Mouse (Mus musculus): Measurements from ENCODE around the gene Catsperd. TPM values are rescaled to one million over a fixed set of nuclear protein-coding genes. Genes with fewer than 3 reads are reported as not detected.
A peak's percentile ranks its signal among the peaks of the same experiment; 100 is the strongest.
"Not testable (repeated sequence)": the region's sequence is repeated elsewhere in the genome, so short reads cannot be mapped to it uniquely, and the experiment has no call there.

The Catsperd gene
- under 1 TPM; 0.17 to 0.20 TPM for total RNA-seq (2021)

DNA sequence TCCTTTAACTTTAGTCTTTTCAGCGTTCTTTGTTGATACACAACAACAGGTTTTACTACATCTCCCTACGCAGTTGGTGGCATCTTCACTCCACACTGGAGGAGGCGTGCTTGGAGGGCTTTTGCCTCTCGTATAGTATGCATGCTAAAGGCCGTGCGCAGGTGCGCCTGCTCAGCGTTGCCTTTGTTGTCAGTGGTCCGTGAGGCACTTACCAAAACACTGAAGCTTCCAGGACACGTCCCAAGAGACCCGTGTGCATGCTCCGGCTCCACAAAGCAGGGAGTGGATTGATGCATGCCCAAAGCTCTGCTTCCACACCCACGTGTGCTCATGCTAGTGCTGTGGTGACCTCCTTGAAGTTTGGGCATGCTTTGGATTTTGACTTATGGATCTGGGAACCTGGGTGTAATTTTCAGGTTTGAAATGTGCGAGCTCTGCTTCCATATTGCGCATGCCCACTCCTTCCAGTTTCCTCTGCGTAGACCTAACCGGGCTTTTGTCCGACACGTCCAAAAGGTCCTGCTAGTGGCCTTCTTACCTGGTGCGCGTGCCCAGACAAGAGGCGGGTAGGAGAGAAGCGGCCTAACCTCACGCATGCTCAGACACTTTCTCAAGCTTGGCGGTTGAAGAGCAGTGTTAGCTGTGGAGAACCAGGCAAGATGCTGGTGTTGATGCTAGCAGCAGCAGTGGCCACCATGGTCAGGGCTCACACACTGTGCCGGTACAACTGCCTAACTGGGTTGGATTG is at the start of gene Catsperd:
TSS of gene Catsperd (plus strand) at position 614 of the 748 bp plus-strand sequence.
- no peak for DNase-seq

DNA sequence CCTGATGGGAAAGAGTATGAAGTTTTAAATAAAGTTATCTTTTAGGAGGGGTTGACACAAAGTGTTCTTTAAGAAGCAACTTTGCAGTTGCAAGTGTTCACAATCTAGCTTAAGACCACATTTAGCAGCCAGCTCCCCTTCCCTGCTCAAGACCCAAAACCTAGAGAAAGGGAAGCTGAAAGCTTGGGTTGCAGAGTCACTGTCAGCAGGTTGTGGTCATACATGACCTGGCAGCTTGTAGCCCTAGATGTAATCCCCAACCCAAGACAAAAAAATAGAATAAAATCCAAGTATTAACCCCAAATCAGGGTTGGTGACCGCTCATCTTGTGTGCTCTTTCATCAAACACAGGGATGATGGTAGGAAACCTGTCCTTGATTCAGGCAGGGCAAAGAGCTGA is 44.9 kb upstream of the Catsperd start:
- DNase-seq = no peak

DNA sequence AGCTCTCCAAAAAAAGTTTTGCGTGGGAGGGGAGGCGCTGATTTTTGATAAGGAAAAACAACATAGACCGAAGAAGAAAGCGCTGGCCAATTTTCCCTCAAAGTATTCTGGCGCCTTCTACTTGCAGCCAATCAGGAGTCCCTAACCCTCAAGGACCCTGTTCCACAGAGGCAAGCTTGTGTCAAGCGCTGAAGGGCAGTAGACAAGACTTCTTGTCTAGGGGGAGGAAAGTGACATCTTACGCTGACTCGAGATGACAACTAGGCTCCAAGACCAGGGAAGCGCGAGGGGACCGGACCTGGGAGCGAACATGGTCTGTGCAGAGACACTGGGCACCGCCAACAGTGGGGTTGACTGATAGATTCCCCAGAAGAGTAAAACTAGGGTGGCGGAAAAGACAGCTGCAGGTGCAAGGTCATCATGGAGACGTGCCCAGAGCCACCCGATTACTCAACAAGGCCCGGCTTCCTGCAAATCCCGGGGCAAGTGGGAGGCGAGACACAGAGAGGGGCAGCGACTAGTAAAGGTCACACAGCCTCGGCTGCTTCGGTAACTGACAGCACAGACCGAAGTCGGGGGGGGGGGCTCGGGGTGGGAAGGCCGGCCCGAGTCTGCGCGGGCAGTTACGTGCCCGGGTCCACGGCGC is 44.2 kb upstream of the Catsperd start:
- DNase-seq = peak; percentile 47

DNA sequence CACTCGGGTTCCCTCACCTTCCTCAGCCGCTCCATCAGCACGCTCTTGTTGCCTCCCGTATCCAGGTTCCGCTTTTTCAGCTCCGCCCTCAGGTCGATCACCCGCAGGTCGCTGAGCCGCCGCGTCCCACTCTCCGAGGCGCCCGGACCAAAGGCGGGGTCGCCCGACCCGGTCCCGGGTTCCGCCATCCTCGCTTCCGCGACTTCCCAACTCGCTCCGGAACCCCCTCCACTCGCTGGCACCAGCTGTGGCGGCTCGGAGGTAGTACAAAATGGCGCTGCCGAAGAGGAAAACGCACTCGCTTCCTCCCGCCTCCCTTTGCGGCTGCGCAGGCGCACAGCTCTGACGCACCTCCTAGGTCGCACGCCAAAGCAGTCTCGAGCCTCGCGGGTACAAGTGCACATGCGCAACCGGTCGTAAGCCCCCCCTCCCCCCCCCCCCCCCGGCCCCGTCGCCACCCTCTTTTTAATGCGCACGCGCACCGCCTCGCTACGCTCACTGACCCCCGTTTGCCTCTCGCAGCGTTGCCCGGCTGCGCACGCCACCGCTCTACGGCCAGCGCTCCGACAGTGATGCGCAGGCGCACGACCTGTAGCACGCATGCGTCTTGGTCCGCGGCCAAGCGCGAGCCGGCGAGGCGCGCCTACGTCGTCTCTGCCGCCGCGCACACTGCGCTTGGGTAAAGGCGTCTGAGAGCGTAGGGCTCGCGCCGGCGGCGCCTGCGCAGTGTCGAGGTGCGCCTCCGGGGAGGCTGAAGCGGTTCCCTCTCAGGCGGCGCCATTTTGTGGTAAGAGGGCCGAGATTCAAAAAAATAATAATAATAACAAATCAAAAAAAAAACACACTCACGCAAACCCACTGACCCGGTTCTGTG is 43.4 kb upstream of the Catsperd start, which contains the start of the genes Safb2 and Safb:
TSS of gene Safb2 (minus strand) at position 329 of the 874 bp plus-strand sequence.
TSS of gene Safb (plus strand) at position 569 of the 874 bp plus-strand sequence.
- DNase-seq = peak; percentile 99

DNA sequence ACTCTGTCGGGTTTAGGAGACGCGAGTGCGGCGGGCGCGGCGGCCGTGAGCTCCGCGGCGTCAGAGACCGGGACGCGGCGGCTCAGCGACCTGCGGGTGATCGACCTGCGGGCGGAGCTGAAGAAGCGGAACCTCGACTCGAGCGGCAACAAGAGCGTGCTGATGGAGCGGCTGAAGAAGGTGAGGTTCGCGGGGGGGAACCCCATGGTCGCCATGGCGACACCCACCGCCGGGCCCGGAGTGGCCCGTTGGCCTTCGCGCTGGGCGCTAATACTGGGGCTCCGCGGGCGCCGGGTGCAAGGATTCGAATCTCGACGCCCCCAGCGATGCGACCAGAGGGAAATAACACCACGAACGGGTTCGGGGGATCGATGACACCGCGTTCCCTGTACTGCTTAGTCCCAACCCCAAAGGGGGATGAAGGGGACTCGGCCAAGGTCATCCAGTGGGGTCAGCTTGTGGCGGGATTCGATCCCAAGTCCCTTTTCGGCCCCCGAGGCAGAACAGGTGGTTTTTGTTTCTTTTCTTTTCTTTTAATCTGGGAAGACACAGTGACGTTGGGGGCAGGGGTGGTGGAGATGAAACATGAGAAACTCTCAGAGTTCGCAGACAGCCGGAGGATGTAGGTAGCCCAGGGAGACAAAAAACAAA is 42.6 kb upstream of the Catsperd start:
- peak; percentile 61 for DNase-seq

DNA sequence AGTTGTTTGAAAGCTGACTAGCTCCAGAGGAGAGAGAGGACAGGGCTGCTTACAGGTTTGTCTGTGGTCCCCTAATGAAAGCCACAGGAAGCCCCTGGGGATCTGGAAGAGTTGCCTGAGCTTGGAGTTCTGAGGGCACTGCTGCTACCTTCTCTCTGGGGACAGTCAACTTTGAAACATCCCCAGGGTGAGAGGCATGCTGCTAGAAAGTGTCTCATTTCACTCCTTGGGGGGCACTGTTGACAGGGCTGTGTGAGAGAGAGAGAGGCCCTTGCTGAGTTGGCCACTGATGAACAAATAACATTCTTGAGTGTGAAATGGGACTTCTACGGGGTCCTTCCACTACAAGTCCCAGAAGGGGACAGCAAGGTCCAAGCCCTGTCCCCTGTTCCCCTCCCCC is 40.2 kb upstream of the Catsperd start:
- DNase-seq = no peak

DNA sequence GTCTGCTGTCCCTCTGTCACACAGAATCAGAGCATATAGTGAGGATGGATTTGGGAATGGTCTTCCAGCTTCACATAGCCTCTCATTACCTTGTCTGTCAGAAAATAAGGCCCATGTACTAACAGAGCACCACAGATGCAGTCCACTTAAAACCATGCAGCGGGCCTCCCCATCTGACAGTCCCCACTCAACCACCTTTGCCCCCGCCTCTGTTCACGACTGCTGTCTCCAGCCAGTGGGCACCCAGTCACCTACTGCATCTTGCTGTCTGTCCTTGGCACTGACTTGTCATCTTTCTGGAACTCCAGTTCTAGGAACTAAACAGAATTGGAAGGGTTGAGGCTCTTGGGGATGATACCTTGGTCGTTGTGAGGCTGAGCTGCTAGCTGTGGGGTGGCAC is 39.0 kb upstream of the Catsperd start:
- DNase-seq = no peak

DNA sequence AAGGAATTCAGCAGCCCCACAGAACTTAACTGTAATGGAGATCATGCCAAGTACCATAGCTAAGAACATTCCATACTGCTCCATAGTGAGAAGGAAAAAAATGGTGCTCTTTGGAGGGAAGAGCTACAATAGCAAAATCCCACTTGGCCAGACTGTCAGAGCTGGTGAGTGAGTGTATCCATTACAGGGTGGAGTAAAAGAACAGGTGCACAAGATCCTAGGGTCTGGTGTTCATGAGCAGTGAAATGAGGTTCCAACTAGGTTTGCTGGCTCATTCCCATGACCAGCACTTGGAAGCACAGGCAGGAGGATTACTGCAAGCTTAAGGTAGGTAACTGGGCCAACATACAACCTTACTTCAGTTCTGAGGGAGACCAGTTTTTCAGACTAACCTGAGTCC is 35.4 kb upstream of the Catsperd start:
- DNase-seq = no peak

DNA sequence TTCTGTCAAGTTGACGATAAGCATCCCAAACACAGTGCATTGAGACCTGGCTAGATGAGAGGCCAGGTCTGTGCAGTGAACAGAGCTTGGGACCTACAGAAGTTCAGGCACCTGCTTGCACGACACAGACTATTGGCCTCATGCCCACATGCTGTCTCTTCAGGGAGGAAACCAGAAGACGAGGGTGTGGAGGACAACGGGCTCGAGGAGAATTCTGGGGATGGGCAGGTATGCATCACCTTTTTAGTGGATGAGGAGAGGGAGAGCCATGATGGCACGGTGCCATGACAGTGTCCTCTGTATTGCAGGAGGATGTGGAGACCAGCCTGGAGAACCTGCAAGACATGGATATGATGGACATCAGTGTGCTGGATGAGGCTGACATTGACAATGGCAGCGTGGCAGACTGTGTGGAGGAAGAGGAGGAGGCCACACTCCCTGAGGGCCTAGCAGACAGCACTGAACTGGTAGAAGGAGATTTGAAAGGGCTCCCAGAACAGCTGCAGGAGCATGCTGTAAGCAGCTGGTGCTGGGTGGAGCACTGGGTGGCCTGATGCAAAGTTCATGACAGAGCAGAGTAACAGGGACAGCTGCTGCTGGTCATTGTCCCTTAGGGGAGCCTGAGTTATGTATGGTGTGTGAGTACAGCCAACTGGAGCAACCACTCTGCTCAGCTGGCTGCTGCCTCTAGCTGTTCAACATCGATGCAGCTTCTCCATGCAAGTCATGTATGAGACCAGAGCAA is 34.2 kb upstream of the Catsperd start:
- peak; percentile 54 for DNase-seq

DNA sequence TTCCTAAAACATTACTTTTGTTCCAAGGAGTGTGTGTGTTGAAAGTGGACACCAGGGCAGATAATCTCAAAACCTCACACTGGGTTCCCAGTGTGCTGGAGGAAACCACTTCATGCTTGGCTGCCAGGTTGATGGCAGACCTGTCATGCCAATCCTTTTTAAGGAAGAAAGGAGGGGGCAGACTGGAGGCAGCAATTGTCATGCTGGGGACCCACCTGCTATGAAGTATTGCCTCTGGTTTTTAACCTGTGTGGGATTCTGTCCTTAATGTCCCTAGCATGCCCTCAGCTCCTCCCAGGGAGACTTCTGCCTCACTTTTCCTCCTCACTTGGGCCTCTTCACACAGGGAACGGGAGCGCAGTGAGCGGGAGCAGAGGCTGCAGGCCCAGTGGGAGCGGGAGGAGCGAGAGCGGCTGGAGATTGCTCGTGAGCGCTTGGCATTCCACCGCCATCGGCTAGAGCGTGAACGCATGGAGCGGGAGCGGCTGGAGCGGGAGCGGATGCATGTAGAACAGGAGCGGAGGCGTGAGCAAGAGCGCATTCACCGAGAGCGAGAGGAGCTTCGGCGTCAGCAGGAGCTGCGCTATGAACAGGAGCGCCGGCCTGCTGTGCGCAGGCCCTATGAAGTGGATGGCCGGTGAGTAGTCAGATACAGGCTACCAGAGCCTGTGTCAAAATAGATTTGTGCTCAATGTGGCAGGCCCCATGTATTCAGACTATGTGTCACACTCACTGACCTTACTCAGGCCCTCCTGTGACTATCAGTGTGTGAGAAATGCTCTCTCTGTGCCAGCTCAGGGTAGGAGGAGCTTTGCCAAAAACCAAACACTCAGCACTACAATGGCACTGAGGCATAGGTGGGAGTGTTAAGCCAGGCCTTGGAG is 24.5 kb upstream of the Catsperd start:
- no peak for DNase-seq

DNA sequence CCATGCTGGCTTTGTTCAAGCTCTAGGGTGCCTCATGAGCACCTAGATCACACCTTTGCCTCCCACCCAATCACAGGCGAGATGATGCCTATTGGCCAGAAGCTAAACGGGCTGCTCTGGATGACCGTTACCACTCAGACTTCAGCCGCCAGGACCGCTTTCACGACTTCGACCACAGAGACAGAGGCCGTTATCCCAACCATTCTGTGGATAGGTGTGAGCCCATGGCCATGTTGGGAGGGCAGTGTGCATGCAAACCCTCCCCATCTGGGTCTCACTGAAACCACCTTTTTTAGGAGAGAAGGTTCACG is 23.9 kb upstream of the Catsperd start:
- no peak for DNase-seq

DNA sequence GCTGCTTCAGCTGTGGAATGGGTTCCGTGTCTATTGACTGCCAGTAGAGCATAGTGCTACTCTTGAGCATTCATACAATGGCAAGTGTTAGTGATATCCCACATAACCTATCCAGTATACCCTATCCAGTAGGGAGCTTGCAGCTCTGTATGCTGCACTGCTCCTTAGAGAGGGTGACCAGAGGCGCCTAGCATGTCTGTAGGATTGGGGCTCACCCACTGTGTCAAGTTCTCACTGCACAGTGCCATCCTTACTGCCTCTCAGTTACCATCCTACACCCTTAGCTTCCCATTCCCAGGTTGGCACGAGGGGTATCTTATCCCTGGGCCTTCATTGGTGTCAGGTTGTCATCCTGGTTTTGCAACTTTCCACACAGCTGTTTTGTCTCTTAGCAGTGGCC is 23.5 kb upstream of the Catsperd start:
- no peak for DNase-seq

DNA sequence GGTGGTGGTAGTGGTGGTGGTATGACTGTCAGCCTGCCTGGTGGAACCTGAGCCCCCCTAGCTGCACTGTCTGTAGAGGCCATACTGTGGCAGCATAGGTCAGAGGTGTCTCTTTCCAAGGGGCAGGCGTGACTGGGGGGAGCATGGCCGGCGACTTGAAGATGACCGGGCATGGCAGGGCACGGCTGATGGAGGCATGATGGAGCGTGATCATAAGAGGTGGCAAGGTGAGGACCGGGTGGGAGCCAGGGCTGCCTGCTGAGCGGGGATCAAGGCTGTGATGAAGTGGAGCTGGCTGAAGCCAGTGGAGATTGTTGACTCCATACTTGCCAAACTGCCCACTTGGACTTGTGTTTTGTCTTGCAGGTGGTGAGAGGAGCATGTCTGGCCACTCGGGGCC is 22.5 kb upstream of the Catsperd start:
- no peak for DNase-seq

DNA sequence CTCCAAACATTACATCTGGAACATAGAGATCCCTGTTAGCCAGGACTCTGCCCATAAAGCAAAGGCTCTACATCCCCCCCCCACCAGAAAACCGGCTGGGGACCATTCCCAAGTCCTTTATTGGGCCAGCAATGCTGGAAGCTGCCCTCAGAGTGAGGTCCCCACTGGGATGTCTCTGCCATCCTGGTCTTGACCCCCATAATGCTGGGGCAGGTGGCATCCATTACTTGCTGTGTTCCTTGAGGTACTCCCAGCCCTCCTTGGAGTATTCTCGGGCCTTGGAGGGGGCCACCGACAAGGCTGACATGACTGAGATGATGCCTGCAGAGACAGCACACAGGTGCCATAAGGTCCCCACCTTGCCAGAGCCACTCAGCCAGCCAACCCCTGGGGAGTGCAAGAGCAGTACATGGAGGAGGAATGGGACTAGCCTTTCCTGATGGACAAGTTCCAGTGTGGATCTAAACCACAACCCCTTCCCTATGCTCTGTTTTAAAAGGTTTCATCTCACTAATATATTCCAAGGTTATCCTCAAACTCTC is 20.4 kb upstream of the Catsperd start:
- no peak for DNase-seq

DNA sequence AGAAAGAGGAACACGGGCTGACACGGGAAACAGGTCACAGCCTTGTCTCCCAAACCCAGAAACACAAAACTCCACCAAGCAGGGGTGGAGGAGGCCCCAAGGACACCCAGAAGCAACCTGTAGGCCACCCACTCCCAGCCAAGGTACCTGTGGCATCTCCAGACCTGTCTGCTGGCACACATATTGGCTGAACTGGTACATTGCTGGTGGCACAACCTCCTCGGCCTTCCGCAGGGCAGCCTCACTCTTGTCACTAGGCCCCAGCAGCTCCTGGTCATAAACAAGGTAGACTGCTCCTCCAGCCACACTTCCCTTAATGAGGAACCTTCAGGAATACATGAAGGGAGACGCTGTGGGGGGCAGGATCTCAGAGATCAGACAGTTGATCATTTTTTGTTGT is 19.2 kb upstream of the Catsperd start:
- no peak for DNase-seq

DNA sequence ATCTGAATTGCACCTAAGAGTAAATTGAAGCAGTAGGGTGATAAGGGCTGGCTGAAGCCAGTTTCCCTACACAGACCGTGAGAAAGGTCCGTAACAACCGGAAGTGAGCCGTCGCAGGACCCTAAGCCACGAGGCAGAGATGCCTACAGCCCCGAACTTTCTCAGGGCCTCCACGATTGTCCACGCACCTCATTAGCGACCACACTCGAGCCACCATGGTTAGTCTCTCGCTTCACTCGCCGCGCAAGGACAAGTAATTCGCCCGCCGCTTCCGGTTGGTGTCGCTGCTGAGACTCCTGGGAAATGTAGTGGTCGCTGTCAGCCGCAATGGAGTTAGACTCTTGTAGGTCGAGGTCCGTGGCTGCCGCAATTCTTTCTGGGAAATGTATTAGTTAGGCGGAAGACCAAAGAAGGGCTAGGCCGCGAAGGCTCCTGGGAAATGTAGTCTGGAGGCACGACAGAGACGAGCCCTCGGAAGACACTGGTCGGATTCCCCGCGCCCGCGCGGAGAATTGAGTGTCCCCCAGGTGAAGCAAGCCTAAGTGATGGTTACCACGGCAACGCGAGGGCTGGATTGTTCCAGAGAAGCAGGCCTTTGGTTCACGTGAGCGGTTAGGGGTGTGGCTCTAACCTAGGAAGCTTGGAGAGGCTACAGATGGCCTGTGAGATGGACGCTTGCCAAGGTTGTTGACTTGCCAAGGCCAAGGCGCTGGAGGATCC is 18.3 kb upstream of the Catsperd start, which contains the start of gene 2410015M20Rik:
TSS of gene 2410015M20Rik (minus strand) at position 320 of the 720 bp plus-strand sequence.
- peak; percentile 95 for DNase-seq

DNA sequence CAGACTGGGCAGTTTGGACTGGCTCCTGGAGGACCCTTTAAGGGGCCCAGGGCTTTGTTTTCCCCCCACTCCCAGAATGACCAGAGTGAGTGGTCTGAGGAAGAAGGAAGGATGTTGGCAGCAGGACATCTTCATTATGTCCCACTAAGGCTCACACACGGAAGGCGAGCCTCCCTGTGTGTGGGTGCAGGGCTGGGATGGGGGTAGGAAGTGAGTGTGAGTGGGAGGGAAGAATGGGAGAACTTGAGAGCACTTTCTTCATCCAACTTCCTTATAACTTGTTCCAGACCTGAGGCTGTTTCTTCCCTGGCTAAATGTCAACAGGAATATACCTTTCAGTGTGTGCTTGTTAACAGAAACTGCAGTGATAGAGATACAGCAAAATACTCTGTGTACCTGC is 16.6 kb upstream of the Catsperd start:
- DNase-seq = no peak

DNA sequence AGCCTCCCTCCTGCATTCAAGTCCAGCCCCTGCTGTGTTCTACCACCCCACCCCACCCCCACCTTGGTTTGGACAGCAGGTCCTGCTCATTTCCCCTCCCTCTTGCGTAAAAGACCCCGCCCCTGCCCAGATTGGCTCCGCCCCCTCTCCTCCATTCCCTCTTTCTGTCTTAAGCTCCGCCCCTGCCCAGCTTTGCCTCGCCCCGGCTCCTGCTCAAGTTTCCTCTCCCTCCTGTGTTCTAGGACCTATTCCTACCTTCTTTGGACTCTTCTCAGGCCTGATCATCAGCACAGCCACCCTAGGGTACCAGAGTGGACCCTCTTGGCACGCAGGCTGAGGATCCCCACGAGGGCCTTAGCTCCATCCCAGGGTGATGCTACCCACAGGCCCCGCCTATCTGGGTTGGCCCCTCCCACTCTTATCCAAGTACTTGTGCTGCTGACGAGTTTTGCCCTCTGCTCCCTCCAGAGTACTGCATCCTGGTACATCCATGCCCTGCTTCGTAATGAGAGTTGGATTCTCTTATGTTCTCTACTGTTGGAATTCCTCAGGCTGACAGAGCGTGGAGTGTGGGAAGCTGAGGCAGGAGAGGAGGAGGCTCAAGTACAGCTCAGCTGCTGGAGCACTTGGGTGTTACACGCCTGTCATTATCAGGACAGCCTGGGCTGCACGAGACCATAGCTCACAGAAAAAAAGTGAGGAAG is 15.9 kb upstream of the Catsperd start:
- DNase-seq = peak; percentile 49

DNA sequence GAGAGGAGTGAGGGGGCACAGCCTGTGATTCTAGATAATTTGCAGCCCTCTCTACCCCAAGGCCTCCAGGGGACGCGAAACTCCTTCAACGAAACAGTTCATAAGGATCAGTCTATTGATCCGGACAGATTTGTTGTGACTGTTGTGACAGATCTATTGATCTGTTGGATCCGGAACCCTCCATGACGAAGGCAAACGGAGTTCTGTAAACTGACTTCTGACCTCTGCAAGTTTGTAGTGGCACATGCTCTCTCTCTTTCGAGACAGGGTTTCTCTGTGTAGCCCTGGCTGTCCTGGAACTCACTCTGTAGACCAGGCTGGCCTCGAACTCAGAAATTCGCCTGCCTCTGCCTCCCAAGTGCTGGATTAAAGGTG is 15.4 kb upstream of the Catsperd start:
- DNase-seq = not testable (repeated sequence)
